Mouse (Mus musculus) A20 (cell line): Measurements from ENCODE around the gene Ugt1a10.

Experiments used
- DNase-seq: peaks from one replicate; pipeline ENCODE4 v3.0.0-alpha.2; 2011; ENCODE audit warnings: low read depth, low spot score

The Ugt1a10 gene

DNA sequence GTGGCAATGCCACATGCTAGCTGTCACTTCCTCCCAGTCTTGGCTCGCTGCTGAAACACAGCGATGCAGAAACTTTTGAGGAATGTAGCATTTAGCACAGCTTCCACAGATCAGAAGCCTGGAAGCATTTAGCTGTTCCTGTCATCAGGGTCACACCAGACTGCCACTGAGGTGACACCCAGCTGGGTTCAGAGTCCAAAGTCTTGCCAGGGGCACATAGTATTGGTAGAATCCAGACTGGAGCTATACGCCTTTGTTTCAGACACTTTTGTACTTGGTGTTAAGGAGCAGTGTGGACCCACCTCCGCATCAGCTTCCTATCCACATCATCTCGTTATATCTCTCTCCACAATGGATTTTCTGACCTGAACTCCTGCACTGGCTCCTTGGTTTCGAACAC, 198.4 kb downstream of the Ugt1a10 start:
- DNase-seq = no peak

DNA sequence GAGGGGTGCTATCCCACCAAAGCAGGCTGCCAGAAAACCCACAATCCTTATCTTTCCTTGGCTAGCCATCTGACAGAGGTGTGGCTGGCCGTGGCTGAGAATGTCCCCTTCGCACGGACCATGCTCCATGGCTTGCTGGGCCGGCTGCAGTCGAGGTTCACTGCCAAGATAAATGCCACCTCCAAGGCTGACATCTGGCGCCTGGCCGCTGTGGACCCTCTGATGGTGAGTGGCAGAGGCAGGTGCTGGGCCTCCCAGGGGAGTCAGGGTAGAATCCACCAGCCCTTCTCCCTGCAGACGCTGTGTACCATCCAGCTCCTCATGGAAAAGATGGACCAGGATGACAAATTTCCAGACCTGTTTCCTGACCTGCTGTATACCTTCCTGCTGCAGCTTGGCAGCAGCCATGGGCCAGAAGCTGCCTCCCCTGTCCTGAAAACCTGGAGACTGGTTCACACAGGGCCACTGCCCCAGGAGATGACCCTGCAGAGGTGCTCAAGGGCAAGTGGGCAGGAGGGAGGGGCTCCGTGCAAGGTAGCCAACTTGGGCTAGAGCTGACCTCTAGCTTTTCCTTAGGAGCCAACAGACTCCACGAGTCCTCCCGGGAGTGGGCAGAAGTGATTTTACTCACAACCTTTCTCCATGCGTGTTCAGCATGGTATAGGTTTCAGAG, 199.7 kb downstream of the Ugt1a10 start:
- no peak for DNase-seq

DNA sequence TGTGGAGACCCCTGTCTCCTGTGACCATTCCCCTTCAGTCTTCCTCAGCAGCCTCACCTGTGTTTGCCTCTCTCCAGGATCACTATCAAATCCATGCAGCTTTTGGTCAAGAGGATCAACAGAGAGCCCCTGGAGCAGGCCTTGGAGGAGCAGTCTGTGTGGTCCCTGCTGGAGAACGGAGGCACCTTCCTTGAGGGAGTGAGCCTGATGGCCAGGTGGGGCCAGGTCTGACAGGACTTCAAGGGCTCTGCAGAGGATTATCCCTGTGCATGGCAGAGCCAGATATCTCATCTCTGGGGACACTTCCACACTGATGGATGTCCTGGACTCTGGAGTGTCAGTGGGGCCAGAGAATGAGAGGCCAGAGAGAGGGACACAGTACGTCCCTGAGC, 200.3 kb downstream of the Ugt1a10 start:
- DNase-seq = no peak

DNA sequence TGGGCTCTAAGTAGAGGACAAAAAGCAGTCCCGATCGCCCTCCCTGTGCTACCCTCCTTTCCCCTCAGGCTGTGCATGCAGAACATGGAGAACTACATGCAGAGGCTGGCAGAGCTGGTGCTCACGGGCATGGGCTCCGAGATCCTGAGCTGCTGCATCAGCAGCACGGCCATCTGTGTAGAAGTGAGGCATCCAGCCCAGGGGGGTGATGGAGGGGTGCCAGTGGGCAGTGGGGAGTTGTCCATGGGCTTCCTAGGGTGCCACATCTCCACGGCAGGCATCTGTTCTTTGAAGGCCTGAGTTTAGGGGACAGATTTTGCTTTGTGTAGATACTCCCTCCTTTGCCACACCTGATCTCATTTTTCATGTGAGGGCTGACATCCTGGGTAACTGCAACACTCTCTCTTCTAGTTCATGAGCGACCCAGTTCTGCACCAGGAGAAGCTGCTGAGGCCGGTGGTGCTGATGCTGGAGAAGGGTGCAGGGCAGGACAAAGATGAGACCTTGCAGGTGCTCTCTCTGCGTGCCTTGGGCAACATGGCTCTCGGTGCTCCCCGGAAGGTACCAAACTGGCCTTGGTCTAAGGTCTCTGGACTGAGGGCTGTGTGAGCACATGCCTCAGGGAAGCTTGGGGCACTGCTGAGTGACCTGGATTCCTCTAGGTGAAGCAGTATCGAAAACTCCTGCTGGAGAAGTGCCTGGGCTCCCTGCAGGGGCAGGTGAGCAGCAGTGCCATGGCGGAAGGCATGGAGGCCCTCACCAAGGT, 201.0 kb downstream of the Ugt1a10 start:
- no peak for DNase-seq

DNA sequence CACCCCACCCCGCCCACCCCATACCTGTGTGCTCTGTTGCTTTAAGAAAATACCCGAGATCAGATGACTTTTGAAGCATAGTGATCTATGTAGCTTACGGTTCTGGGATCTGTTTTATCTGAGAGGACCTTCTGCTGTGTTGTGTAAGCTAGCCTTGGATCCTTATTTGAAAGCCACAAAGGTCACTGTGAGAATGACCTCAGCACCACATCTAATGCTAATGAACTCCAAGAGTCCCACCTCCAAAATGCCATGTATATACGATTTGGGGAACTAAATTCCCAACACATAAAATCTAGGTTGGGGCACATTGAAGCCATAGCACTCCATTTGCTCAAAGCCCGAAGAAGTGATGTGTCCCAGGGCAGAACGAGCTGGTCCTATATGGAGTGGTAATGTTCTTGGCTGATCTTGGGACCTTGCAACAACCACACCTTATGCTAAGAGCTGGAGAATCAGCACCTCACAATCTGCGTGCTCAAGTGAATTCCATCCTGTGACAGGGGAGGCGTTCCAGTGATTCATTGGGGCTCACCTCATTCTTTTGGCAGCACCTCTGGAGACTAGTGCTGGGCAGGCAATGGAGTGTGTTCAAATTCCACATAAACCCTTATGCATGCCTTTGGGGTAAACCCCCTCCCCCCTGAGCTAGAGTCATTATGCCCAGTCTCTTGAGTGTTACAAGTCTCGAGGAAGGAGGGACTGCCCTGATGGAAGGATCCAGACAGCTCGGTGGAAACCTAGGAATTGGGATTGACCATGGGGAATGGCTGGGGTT, 201.9 kb downstream of the Ugt1a10 start:
- no peak for DNase-seq

DNA sequence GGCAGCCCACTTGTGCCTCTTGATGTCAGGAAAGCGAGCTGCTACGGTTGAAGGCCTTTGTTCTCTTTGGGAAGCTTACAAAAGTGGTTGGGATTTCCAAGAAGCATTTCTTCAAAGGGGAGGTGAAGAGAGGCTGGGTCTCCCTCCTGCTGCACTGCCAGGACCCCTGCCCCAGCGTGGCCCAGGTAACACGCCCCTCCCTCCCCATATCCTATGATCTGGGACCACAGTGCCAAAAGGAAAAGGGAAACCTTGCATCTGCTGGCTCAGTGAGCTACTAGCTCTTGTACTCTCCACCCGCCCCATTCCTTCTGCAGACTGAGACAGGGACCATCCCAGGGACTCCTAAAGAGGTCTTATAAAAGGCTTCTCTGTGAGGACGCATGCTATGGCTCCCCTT, 202.5 kb downstream of the Ugt1a10 start:
- DNase-seq = no peak

DNA sequence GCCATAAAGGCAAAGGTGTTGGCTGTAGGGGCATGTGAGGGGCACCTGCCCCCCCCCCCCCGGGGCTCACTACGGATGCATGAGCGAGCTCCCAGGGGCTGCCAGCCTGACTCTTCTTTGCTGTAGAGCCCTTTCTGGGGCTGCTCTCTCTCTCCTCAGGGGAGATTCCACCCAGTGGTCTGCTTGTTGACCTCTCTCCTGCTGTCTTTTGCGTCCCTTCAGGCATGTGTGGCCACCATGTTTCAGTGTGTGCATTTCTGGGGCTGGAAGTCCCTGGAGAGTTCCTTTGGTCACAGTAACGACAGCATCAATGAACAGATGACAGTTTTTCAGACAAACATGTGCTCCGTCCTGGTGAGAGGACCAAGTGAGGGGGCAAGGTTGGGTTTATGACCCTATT, 203.2 kb downstream of the Ugt1a10 start:
- no peak for DNase-seq

DNA sequence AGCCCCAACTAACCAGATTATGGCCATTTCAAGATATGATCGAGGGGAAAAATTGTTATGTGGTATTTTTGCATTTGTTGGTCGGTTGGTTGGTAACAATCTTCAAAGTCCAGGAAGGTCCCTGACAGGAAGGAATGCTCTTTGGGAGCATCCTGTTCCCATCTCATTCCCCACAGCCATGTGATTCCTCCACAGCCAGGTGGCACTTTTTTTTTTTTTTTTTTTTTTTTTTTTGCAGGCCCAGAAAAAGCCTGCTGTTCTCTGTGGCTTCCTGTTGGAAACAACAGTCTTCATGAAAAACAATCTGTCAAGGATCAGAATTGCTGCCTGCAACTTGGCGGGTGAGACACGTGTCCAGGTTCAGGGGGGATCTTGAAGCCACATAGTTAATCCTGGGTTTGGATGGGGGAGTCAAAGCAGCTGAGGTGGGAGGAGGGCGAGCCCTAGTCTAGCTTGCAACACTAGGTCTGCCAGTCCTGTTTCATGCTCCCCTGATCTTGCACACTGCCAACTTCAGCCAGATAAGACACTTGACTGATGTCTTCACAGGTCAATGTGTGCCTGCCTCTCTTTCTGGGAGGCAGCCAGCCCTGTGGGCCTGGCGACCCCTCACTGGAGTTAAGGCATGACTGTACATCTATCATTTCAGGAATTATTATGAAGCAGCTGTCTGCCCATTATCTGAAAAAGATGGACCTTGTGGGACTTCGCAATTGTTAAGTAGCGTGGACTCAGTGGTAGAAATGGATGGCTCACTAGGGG, 203.9 kb downstream of the Ugt1a10 start:
- peak; percentile 57 for DNase-seq

DNA sequence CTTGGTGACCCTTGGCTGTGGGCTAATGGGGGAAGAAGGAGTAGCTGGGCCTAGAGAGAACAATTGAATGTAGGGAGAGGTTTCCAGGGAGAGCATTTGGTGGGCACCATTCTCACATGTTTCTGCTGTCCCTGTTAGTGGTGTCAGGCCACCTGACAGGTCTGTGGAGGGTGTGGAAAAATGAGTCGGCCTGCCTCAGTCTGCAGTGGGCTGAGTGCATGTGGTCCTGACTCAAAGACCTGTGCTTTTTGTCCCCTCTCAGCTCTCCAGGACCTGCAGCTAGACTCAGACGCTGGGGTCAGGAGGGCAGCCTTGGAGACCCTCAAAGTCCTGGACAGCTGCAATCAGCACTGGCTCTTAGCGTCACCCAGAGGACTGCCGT, 204.4 kb downstream of the Ugt1a10 start:
- no peak for DNase-seq

DNA sequence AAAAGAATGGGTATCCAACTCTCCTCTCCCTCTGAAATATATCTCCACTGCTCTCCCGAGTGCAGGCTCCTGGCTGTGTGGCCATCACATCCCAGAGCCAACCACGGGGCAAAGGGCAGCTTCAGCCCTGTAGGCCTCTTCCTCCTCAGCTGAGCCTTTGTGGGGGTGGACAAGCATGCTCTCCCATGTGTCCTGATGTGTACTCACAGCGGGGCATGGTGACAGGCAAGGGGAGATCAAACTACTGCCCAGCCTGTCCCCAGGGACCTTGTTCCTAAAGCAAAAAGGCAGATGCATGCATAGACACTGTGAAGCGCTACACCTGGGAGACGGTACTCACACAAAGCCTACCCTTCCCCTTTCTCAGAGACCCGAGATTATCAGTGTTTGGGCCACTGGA, 204.9 kb downstream of the Ugt1a10 start:
- peak; percentile 57 for DNase-seq

DNA sequence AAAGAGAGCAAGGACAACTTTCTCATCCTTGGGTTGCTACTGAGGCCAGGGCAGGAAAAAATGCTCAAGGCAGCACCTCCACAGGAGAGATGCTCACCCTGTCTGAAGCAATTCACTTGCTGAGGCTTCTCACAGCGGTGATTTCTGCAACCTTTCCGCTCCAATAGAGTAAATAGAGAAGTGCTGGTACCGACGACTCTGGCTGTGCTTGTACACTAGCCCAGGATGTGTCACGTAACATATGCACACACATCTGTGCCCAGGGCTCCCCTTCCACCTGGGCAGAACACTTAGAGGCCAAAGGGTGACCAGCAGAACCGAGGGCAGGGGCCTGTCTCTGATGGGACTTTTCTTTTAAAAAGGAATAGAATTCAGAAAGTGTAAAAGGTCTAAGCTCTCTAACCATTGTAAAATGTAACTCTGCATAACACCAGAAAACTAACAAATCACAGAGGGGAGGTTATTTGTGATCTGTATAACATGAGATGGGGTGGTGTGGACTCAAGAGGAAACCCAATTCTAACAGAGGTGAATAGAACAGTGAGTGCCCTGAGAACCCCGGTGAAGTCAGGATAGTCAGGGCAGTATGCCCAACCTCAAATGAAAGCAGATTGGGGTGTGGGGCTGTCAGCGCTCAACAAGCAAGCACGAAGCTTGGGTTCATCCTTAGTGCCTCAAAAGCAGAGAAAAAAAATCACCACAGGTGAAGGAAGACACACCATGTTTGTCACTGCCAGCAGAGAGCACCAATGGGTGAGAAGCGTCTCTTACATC, 205.6 kb downstream of the Ugt1a10 start:
- DNase-seq = peak; percentile 65

DNA sequence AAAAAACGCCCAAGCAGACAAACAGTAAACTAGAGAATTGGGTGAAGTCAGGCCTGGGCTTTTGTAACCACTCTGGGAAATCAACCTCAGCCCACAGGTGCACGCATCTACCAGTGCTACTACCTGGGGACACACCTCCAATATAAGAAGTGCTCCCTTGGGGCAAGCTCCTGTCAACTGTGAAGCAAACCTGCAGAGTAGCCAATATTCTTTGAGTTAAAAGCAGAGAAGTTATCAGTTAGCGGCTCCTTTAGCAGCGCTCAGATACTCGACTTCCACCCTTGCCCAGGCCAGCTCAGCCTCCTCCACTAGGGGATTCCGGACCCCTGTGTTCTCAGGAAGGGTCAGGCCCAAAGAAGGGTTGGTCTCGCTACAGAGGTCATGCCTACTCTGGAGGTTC, 206.5 kb downstream of the Ugt1a10 start:
- peak; percentile 67 for DNase-seq

DNA sequence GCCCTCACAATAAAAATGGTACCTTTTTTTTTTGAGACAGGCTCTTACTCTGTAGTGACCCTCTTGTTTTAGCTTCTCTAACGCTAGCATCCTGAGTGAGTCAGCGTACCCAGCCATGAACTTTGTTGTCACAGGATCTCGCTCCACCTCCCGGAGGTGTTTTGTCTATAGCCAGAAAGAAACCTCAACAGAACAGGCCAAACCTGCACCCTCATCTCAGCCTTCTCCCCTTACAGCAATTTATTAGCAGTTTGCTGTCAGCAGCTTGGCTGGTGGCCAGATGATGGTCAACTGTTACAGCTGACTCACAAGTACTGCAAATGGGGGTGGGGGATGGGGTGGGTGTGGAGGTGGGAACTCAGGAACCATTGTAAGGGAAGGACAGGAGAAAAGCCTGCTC, 207.1 kb downstream of the Ugt1a10 start:
- no peak for DNase-seq

DNA sequence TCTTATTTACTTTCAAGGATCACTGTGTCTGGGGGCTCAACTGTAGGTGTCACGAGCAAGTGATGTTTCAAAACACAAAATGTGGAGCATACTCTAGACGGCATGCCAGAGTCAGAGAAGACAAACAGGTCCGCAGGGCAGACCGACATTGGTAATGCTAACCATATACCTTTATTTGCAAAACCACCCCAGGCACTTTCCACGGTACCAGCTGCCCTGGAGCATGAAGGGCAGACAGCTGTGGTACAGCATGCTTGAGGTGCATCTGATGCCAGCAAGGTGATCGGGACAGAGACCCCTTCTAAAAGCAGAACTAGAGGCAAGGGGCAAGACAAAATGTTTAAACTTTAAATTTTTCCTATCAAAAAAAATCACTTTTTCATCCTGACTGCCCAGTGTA, 207.8 kb downstream of the Ugt1a10 start:
- DNase-seq = no peak

DNA sequence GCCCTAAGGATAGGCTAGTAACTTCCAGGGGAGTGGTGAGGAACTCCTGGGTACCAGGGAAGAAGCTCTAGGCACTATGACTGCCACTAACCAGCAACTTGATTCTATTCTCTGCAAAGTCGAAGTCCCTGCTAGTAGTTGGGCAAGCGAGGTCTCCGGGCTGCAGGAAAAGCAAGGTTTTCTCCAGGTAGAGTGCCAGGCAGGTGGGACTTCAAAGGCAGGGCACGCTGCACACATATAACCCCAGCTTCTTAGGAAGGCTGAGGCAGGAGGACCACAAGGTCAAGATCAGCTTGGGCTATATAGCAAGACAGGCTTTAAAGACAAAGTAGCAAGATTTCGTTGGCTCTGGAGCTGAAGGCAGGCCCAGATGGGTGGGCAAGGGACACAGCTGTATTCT, 208.6 kb downstream of the Ugt1a10 start:
- DNase-seq = no peak

DNA sequence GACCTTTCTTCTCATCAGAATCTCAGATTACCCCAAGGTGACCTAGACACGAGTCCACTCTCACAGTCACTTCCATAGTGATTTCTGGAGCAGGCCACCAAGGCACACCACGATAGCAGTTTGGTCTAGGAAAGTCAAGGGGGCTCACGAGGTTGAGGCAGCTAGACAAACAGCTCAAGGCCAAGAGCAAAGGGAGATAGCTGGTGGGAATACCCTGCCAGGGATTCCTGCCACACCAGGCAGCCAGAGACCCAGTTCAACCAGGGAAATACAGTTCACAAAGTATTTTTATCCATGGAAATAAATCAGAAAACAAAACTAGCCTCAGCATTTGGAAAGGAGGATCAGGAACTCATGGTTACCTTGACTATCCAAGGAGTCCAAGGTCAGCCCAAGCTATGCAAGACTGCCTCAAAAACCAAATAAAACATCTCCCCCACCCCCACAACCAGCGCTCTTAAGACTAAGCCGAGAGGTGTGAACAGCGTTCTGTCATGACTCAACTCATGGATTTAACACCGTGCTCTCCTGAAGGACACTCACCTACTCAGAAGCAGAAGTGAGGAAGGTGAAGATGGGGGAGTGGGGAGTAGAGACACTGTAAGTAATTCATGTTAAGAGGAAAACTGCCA, 209.2 kb downstream of the Ugt1a10 start:
- no peak for DNase-seq

DNA sequence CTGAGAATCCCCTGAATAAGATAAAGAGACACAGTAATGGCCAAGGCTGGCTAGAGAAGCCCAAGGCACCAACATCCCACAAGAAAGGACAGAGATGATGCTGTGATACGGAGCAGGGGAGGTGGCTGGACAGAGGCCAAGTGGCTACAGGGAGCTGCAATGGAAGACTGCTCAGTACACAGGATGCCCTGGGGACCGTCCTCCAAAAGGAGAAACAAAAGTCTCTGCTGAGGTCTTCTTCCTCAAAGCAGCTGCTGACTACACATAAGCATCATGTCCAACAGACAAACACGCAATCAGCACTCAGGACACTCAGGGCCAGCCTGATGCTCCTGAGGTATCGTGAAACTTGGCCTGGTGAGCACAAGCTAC, 209.7 kb downstream of the Ugt1a10 start:
- DNase-seq = no peak

DNA sequence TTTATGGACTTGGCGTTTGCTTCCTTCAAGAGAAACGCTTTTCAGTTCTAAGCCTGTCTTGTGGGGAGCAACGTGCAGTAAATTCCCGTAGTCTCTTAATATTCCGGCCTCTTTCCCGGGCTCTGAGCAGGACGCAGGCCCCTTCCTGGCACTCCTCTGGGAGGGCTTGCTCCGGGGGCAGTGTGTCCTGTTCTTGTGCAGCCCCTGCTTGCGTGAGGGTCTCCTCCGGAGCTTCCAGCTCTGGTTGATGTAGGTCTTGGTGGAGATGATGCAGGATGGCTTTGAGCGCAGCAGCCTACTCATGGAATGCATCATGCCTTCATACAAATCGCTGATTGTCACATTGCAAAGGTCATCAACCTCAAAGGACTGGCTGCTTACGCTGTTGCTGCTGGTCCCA, 210.9 kb downstream of the Ugt1a10 start:
- DNase-seq = no peak

DNA sequence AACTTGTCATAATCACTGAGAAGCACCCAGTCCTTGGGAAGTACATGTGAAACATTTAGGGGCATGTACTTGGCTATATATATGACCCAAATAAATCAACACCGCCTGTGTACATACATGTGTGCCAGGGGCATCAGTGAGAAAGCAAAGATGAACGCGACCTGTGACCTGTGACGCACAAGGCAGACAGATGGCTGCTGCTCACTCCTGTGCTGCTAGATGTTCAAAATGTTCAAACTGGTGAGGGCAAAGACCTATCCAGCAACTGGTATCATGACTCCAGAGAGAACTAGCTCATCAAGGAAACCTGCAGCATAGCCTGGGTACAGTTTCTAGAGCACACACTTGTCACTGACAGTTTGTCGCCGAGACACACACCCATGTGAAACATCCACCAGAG, 212.3 kb downstream of the Ugt1a10 start:
- DNase-seq = no peak

DNA sequence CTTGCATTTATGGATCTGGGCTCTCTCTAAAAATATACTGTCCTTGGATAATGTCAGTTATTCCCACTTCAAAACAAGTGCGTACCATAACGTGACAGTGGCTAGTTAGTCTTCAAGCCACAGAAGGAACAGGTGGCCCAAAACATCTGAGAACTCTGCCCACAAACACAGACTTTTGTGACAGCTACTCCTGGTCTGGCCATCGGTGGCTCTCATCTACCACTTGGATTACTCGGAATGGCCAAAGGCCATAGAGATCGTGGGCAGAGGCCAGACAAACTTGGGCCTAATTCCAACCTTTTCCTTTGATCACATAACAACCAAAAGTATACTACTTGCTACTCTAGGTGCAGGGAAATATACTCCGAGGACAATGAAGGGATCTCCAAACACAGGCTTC, 212.9 kb downstream of the Ugt1a10 start:
- no peak for DNase-seq
